Mouse (Mus musculus): ENCODE measurements at regions not wholly inside any gene's neighbourhood (a gene's known extent, or its start where the extent isn't known, plus 50 kb on each side); places are given as distances from the start of the nearest gene placed in this dataset.

DNA sequence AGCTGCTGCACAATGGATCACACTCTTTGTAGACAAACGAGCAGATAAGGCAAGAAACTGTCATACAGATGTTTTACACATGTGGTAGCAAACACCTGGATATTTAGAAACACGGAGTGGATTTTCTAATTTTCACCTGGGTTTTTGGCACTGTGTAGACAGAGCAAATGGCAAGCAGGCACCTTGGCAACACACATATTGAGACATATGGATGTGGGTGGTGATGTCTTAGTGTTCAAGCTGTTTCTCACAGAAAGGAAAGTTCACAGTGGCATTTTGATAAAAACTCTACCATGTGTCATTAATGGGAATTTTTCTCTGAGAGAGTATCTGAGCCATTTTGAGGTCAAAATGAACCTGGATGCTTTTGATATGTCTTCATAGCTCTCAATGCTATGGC is 417.9 kb upstream of the Megf9 start:
- peak; percentile 73 for DNase-seq (ENCODE audit: low spot score)

DNA sequence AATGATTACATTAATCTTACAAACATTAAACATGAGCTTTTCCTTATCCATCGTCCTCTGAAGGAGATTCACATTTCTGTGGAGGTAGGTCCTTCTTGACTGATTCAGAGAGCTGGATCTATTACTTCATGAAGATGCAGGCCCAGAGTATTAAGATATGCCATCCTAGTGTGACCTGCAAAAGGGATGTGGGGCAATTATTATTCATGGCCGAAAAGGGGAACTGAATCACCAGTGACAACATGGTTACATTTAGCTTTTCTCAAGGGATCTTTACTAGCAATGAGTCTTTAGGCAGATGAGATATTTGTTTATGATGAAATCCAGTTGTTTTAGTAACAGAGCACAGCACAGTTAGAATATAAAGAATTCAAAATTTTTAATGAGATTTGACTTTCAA is 405.4 kb upstream of the Megf9 start:
- no peak for DNase-seq (ENCODE audit: low spot score)

DNA sequence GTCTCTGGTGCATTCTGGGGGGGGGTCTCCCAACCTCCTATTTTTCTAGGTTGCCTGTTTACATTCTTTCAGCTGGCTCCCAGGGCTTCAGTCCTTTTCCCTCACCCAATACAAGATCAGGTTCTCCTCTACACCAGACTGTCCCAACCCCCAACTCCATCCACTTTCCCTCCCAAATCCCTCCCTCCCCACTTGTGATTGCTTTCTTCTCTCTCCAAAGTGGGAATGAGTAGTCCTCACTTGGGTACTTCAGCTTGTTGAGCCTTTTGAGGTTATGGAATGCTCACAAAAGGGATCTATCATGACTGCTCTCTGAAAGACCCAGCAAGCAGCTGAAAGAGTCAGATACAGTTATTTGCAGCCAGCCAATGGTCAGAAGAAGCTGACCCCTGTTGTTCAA is 399.3 kb upstream of the Megf9 start:
- DNase-seq (ENCODE audit: low spot score) = no peak

DNA sequence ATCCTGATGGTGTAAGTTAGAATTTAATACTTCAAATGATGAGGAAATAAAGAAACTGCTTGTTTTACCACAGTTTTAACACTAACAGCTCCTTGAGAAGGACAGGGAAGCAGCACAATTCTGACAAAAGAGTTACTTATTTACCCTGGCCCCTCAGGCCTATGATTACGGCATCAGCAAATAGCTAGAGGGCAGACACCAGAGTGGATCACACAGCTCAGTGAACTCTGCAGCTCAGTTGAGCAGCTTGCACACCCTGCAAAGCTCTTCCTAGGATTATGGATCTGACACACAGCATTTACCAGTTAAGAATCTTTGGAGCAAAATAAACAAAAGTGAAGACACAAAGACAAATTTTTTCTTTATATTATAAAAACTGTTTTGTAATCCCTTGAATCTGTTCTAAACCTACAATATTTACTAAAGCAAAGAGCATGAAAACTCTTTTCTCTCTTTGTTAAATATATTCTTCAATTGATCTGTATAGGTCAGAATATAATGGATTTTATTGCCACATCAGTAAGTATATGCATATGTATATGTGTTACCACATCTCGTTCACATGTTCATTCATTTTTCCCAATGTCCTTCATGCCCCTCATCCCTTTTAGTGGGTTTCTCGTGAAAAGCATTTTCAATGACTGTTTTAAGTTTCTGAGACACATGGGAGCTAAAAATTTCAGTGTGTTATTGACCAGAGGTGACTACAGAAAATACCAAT is 387.3 kb upstream of the Megf9 start:
- no peak for DNase-seq (ENCODE audit: low spot score)

DNA sequence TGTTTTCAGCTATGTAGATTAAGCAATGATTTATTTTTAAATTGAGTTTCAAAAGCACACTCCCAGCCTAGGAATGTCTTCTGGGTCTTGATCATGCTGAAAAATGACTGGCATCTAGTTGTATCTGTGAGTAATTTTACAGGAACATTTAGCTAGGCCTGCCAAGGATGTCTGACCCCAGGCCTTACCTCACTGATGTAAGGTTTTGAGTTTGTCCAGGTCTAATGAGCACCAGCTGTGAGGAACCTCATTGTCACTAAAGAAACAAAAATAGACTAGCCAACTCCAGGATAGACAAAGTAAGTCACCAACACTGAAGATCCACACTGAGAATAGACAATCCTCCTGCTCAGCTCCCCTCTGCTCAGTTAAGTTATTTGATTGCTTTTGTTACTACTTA is 379.8 kb upstream of the Megf9 start:
- no peak for DNase-seq (ENCODE audit: low spot score)

DNA sequence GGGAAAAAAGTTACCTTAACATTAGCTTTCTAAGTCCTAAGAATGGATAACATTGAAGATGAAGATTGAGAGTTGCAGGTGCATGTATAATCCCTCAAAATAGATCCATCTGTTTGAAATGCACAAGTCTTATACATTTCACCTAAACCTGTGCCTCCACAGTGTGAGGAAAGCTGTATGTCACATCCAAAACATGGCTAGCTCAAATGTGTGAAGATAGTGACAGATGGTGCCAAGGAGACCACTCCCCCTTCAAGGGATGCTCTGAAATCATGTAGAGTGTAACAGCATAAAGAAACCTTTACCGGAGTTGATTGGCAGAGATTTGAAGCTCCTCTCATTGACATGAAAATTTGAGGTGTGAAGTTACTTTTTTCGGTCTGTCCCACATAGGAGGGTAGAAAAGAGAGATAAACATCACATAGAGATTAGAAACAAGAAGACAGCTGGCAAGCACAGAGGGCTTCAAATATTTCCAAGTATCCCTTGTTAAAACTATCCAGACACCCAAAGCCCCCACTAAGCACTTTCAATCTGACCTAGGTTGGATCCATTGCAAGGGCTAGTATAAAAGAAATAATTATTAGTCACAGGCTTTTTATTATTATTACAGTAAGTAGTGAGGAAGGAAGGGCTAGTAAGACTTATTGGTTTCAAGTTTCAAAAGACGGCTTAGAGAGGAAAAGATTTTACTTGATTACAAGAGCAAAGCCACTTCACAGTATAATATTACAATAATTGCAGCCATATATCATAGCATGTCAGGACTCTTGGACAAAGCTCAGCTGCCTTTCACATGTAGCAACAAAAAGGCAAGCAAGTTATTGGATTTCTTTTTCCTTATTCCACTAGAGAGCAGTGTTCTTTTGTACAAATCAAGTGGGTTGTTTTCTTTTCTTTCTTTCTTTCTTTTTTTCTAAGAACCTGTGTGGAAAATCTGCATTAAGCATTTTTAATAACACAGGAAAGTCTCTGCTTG is 372.3 kb upstream of the Megf9 start:
- no peak for DNase-seq (ENCODE audit: low spot score)

All from layer of hippocampus, adult 11-12 months (tissue).